Mouse (Mus musculus) adrenal gland, postnatal 10 days (tissue): ENCODE measurements at regions not wholly inside any gene's neighbourhood (a gene's known extent, or its start where the extent isn't known, plus 50 kb on each side); places are given as distances from the start of the nearest gene placed in this dataset.

ENCODE experiments used
- DNase-seq: peaks from one replicate; pipeline ENCODE4 v3.0.0; 2021; ENCODE audit warnings: mixed read lengths

GRCm38 (mm10) chr3:44423166-44423565, 955.0 kb upstream of the Pcdh10 start:
- DNase-seq = peak; percentile 11

DNA sequence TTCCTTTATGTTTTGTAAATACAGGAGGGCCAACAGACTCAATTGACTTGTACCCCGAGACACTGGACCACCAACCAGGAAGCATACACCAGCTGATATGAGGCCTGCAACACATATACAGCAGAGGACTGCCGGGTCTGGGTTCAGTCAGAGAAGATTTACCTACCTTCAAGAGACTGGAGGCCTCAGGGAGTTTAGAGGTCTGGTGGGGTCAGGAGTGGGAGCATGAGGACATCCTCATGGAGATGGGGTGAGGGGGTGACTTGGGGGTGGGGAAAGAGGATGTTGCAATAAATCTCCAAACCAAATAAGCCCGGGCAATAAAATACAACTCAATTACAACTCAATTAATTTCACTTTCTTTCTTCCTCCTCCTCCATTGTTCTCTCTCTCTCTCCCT, 910.1 kb upstream of the Pcdh10 start:
- DNase-seq = no peak
